Mouse (Mus musculus): ENCODE measurements around the gene Ccdc167. TPM values are rescaled to one million over a fixed set of nuclear protein-coding genes. Genes with fewer than 3 reads are reported as not detected.

Ccdc167 gene
- total RNA-seq, 4 experiments from 2014 or later: 17.0 to 25.2 (median 23.1) TPM

GRCm38 (mm10) chr17:29637895-29638294 lies 78.9 kb downstream of the Ccdc167 start:
- DNase-seq (ENCODE audit: low spot score in 2 of 2): no peak

- DNase-seq (ENCODE audit: low spot score in 2 of 2): no peak
Observed at GRCm38 (mm10) chr17:29637377-29637776, 79.5 kb downstream of the Ccdc167 start.

Other genes starting within 250 kb of the Ccdc167 start
- gene Pim1, start 226.3 kb downstream of the Ccdc167 start, total RNA-seq (2022): 1 to 10 TPM; 2.6 to 3.8 (median 3.4) TPM
- not detected for gene Gm17657, start 167.4 kb downstream of the Ccdc167 start, total RNA-seq (2022)
- 10 to 100 TPM; 37.0 to 41.9 (median 37.9) TPM for gene Tbc1d22b, start 167.3 kb downstream of the Ccdc167 start, total RNA-seq (2022)
- gene Tmem217, start 164.7 kb downstream of the Ccdc167 start, total RNA-seq (2022): not detected
- 10 to 100 TPM; 46.1 to 56.9 (median 52.0) TPM for gene Rnf8, start 102.3 kb downstream of the Ccdc167 start, total RNA-seq (2022)
- 1 to 10 TPM; 4.5 to 6.3 (median 5.5) TPM for gene Gm28043, start 102.2 kb downstream of the Ccdc167 start, total RNA-seq (2022)
- 100 to 1,000 TPM; 108 to 142 (median 130) TPM for gene Cmtr1, start 56.4 kb downstream of the Ccdc167 start, total RNA-seq (2022)